Mouse (Mus musculus) embryo, embryonic 11 days (tissue): ENCODE results near the gene Syap1.
"Not testable (repeated sequence)": the region's sequence is repeated elsewhere in the genome, so short reads cannot be mapped to it uniquely, and the experiment has no call there.

ENCODE experiments used
- DNase-seq: peaks from one replicate; pipeline ENCODE4 v3.0.0-alpha.2; 2015

Syap1 gene

GRCm38 (mm10) chrX:162887931-162888511 lies at the start of gene Syap1:
Gene Syap1 (minus strand): TSS chrX:162888447.
- peak; percentile 87 for DNase-seq

GRCm38 (mm10) chrX:162931467-162931866 lies 43.2 kb upstream of the Syap1 start:
- DNase-seq = no peak

GRCm38 (mm10) chrX:162921487-162922125 lies 33.4 kb upstream of the Syap1 start:
- DNase-seq = no peak

DNA sequence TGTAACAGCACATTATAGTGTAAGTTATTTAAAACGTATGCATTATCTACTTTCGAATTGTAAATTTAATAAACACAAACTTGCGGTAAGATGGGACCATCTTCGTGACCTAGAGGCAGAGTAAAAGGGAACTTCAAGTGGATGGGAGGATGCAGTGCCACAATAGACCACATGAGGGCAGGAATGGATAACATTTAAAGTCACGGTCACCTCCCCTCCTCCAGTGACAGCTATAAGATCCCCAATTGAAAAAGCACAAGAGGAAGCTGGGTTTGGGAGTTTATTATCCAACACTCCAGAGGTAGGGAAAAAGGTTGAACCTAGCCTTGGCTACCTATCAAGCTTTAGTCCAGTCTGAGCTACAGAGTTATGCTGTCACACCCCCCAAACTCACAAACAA lies 27.4 kb upstream of the Syap1 start:
- DNase-seq = peak; percentile 46

DNA sequence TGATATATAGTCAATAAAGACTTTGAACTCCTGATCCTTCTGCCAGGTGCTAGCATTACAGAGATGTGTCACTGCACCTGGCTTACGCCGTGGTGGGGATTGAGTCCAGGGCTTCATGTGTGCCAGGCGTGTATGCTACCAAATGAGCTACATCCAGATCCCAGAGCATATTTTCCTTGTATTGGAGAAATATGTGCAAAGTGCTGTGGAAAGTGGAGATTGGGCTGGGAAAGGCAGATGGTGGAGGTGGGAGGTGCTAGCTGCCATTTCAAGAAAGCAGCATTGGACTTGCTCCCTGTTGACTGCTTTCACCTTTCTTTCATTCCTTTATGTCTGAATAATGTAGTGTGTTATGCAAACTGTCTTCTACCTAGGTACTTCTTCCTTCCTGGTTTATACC lies 25.4 kb upstream of the Syap1 start:
- DNase-seq = no peak

- no peak for DNase-seq
Measured at GRCm38 (mm10) chrX:162907554-162907953, 19.3 kb upstream of the Syap1 start.

GRCm38 (mm10) chrX:162902040-162902734 lies 13.9 kb upstream of the Syap1 start:
- peak; percentile 22 for DNase-seq

DNA sequence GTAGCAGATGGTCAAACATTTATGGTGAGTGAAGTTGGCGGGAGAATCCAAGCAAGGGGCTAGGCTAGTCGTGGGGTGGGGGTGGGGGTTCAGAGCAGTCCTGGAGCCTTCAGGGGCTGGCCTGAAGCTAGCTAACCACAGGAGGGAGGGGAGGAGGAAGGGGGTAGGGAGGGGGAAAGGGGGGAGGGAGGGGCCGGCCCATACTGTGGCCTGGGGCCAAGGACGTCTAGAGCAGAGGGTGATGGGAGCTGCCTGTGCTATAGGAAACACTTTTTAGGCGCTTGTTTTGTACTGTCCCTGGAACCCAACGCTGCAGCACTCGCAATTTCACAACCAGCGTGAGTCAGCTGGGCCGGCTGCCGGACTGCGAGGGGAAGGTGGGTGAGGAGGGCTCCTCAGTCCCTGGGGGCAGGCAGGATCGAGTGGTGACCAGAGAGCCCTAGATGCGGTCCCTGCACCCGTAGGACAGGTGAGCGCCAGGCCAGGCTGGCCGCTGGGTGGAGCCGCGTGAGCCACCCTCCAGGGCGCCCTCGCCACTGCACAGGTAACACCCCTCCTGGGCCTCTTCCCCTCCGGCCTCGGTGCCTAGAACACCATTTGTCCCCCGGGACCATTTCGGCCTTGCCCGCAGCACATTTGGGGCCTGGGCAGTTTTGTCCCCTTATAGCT lies 13.3 kb upstream of the Syap1 start:
- peak; percentile 73 for DNase-seq

DNA sequence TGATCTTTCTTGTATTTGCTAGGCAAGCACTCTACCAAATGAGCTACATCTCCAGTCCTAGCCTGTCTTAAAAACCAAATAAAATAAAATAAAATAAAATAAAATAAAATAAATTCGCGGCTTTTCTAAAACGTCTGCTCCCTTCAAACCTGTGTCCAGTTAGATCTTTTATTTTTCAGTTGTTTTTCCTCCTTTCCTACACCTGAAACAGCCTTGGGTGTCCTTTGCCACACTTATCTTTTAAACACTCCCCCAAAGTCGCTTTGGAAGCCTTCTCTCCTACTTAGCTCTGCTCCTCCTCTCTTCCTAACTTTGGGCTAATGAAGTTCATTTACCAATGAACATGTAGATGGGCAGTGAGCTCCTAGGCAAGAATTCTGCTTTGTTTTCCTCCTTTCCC lies 12.7 kb upstream of the Syap1 start, which contains the start of gene Ctps2:
Gene Ctps2 (plus strand): TSS at position 301 of the 400 bp plus-strand sequence.
- DNase-seq = no peak

GRCm38 (mm10) chrX:162888575-162889223 lies 452 bp upstream of the Syap1 start:
- peak; percentile 28 for DNase-seq

- DNase-seq = no peak
Measured at GRCm38 (mm10) chrX:162878236-162878635, 10.0 kb downstream of the Syap1 start.

- no peak for DNase-seq
Measured at GRCm38 (mm10) chrX:162873761-162874160, 14.5 kb downstream of the Syap1 start.

DNA sequence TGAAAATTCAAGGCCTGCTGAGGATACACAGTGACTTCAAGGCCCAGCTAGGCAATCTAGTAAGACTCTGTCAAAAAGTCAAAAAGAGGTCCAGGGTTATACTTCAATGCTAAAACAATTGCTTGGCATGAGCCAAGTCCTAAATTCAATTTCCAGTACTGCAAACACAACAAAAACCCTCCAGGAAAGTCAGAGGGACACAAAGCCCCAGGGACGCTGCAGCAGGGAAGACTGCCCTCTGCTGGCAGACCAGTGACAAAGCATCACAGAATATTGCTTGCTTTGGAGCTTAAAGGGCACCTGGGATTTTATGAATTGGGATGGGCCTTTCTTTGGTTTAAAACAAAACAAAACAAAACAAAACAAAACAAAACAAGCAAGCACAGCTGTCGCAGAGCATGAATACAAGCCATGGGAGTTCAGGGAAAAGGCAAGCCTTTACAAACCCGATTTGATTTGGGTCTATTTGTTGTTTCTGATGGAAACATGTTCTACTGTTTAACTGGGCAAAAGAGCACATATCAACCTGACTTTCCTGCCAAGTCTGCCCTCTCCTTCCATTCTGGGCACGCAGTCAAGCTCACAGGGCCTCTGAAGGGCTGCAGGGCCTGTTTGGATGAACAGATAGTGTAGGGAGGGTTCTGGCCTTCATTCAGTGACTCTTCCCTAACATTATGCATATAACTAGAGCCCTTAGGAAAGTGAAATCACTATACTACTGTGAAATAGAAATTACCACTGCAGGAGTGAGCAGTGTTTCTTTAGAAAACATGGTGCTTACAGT lies 16.3 kb downstream of the Syap1 start:
- DNase-seq = peak; percentile 29

- DNase-seq = no peak
Measured at GRCm38 (mm10) chrX:162868294-162868965, 19.8 kb downstream of the Syap1 start.

- DNase-seq = no peak
Measured at GRCm38 (mm10) chrX:162848682-162849081, 39.6 kb downstream of the Syap1 start.

GRCm38 (mm10) chrX:162845531-162845930 lies 42.7 kb downstream of the Syap1 start:
- DNase-seq = no peak

- no peak for DNase-seq
Measured at GRCm38 (mm10) chrX:162844447-162845100, 43.7 kb downstream of the Syap1 start.

DNA sequence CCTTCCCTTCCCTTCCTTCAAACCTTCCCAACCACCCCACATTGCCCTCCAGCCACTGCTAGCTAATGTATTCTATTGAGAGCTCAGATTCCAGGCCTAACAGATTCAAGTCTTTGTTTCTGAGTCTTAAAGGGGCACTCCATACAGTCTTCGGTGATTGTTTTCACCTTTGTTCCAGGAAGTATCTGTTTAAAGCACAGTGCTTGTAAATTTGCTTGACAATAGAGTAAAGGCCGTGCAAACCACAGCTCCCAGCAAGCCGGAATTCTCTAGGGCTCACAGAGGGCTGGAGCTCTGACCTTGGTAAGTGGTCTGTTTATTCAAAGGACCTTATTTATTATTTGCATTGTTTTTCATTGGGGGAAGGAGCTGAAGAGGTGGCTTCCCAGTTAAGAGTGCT lies 56.1 kb downstream of the Syap1 start:
- DNase-seq = peak; percentile 20

DNA sequence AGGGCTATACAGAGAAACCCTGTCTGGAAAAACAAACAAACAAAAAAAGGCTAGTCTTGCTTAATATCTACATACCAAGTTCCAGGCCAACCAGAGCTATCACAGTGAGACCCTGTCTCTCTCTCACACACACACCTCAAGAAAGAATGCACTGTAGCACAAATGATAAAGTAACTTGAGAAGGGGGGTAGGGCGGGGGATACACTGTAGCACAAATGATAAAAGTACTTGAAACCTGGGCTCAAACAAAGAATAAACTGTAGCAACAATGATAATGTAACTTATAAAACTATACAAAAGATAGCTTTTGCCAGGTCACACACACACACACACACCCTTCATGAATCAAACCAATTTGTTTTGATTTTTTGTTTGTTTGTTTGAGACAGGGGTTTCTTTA lies 56.7 kb downstream of the Syap1 start:
- no peak for DNase-seq

- DNase-seq = no peak
Measured at GRCm38 (mm10) chrX:162831036-162831435, 57.2 kb downstream of the Syap1 start.

- DNase-seq = not testable (repeated sequence)
Measured at GRCm38 (mm10) chrX:162830313-162830712, 57.9 kb downstream of the Syap1 start.
